Mouse (Mus musculus): ENCODE measurements around the gene Map3k4. TPM values are rescaled to one million over a fixed set of nuclear protein-coding genes. Genes with fewer than 3 reads are reported as not detected.

Map3k4 gene
- total and polyA plus RNA-seq, 3 experiments, result 12.7 to 22.6 (median 20.9) TPM

- H3K9ac ChIP-seq (ENCODE audit: insufficient read depth, low read depth), result no peak overlapping the region
- no peak overlapping the region for H3K4me3 ChIP-seq (replicated peaks in 1 of 3; ENCODE audit: low read depth in 2 of 3, low read length in 2 of 3, poor library complexity in 1 of 3)
- DNase-seq (ENCODE audit: extremely low read depth), result no peak
- dilution Hi-C loops (cut with MboI; ENCODE audit: extremely low pct_ligation_motif_present, extremely low pct_unique_long_range_greater_than_20kb, low sequenced_read_pairs), result no loop called here
- in situ Hi-C loops (cut with MboI; ENCODE audit: low pct_ligation_motif_present, low pct_unique_long_range_greater_than_20kb, low sequenced_read_pairs), result no loop called here
- TF ChIP-seq EP300 (IDR thresholded peaks at IDR 0.05; ENCODE audit: low read length) (no peak), TCF12 (IDR thresholded peaks at IDR 0.05; ENCODE audit: low read depth, low read length) (no peak), CHD1 (IDR thresholded peaks at IDR 0.05; ENCODE audit: low read depth, low read length) (no peak), SMC3 (IDR thresholded peaks at IDR 0.05; ENCODE audit: low read depth, low read length) (no peak), E2F4 (IDR thresholded peaks at IDR 0.05; ENCODE audit: insufficient replicate concordance, low read depth, low read length) (no peak), ELF1 (IDR thresholded peaks at IDR 0.05; ENCODE audit: low read depth, low read length) (no peak), USF1 (IDR thresholded peaks at IDR 0.05; ENCODE audit: low read depth, low read length) (no peak), POLR2AphosphoS2 (IDR thresholded peaks at IDR 0.05; ENCODE audit: low read depth, low read length) (no peak), MAFK (IDR thresholded peaks at IDR 0.05; ENCODE audit: insufficient replicate concordance, low read length) (no peak), GABPA (IDR thresholded peaks at IDR 0.05; ENCODE audit: insufficient replicate concordance, low read depth, low read length) (no peak), JUND (conservative IDR thresholded peaks at IDR 0.05; ENCODE audit: low read depth, low read length) (no peak), KAT2A (IDR thresholded peaks at IDR 0.05; ENCODE audit: insufficient replicate concordance, low read length) (no peak), MXI1 (IDR thresholded peaks at IDR 0.05; ENCODE audit: low read depth, low read length) (no peak), POLR2A (IDR thresholded peaks at IDR 0.05; ENCODE audit: low read depth, low read length) (no peak), MYC (IDR thresholded peaks at IDR 0.05; ENCODE audit: low read depth, low read length) (no peak), RAD21 (IDR thresholded peaks at IDR 0.05; ENCODE audit: low read depth, low read length) (no peak), MAX (IDR thresholded peaks at IDR 0.05; ENCODE audit: low read length) (no peak)
- peaks cover 0 to 10% of the 10 kb centered on the region in 2 experiments; a peak in 2 of 4 replicates for H3K4me1 ChIP-seq (ENCODE audit: control insufficient read depth in 1 of 2, insufficient read depth in 2 of 2)
- H3K27ac ChIP-seq (ENCODE audit: insufficient read depth, low read depth), result no peak overlapping the region
- H3K9me3 ChIP-seq (replicated peaks; ENCODE audit: low read length), result no peaks in the 10 kb centered on the region
- H3K4me2 ChIP-seq (ENCODE audit: insufficient read depth, low read depth, poor library complexity, severe bottlenecking), result no peak overlapping the region
- H3K36me3 ChIP-seq (replicated peaks in 1 of 2; ENCODE audit: control insufficient read depth in 1 of 2, insufficient read depth in 1 of 2, low read length in 1 of 2), result peaks cover 46 to 87% of the 10 kb centered on the region in 2 experiments
- no peaks in the 10 kb centered on the region for H3K27me3 ChIP-seq (replicated peaks)
- H3K79me2 ChIP-seq (replicated peaks; ENCODE audit: control insufficient read depth, extremely low read depth, insufficient read depth, poor library complexity, severe bottlenecking), result no peaks in the 10 kb centered on the region
These were observed 94.5 kb downstream of the Map3k4 start for GRCm38 (mm10) chr17:12224145-12224544.

DNA sequence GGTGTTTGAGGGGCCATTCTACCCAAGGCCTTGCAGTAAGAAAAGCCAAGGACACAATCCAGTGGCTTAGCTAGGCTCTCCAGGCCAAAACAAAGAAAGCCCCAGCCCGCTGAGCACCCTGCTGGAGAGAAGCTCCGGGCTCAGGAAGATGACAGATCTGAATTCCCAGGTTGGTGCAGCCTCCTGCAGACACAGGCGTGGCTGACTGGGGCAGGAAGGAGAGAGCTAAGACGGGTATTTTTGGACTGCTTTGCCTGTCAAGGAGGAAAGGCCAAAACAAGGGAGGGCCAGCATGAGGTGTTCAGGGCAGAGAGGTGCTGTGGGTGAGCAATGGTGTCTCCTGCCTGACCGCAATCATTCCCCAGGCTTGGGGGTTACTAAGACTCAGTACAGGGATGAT, 94.9 kb downstream of the Map3k4 start:
- in situ Hi-C loops (cut with MboI; ENCODE audit: low pct_ligation_motif_present, low pct_unique_long_range_greater_than_20kb, low sequenced_read_pairs), result no loop called here
- Histone ChIP-seq H3K9ac (ENCODE audit: insufficient read depth, low read depth) (no peak overlapping the region), H3K4me2 (ENCODE audit: insufficient read depth, low read depth, poor library complexity, severe bottlenecking) (no peak overlapping the region), H3K36me3 (replicated peaks in 1 of 2; ENCODE audit: control insufficient read depth in 1 of 2, insufficient read depth in 1 of 2, low read length in 1 of 2) (peaks cover 48 to 87% of the 10 kb centered on the region in 2 experiments), H3K4me3 (replicated peaks in 1 of 3; ENCODE audit: low read depth in 2 of 3, low read length in 2 of 3, poor library complexity in 1 of 3) (no peak overlapping the region), H3K27ac (ENCODE audit: insufficient read depth, low read depth) (no peak overlapping the region), H3K27me3 (replicated peaks) (no peaks in the 10 kb centered on the region), H3K4me1 (ENCODE audit: control insufficient read depth in 1 of 2, insufficient read depth in 2 of 2) (peaks cover 0 to 10% of the 10 kb centered on the region in 2 experiments; a peak in 2 of 4 replicates), H3K79me2 (replicated peaks; ENCODE audit: control insufficient read depth, extremely low read depth, insufficient read depth, poor library complexity, severe bottlenecking) (no peaks in the 10 kb centered on the region), H3K9me3 (replicated peaks; ENCODE audit: low read length) (no peaks in the 10 kb centered on the region)
- dilution Hi-C loops (cut with MboI; ENCODE audit: extremely low pct_ligation_motif_present, extremely low pct_unique_long_range_greater_than_20kb, low sequenced_read_pairs), result no loop called here
- DNase-seq (ENCODE audit: extremely low read depth), result no peak
- no peak for TF ChIP-seq MEF2A (IDR thresholded peaks at IDR 0.05; ENCODE audit: borderline replicate concordance, low read depth, low read length)
